ENCODE assay signal across 19 mouse cellular contexts in genomic region chr6:129222188-129222800, GRCm38 (mm10). TPM values are rescaled to one million over a fixed set of nuclear protein-coding genes. Genes with fewer than 3 reads are reported as not detected.
DNase-seq lines count a peak whose midpoint lies in the region; TF ChIP-seq lines count a peak whose summit lies in the region.
"Had no signal": no experiment of that assay in that cellular context is flagged by ENCODE, and none has a peak within 500 bp of the region (broad histone marks: within the 10 kb centered on the region; RNA-seq: fewer than 3 reads in every experiment).

No protein-coding gene starts in this region.

- no peak overlapping the region for H3K4me2 ChIP-seq in CH12.LX (ENCODE audit: insufficient read depth, low read depth, poor library complexity, severe bottlenecking)
- H3K4me2 ChIP-seq: forebrain, embryonic 12.5 days; liver, embryonic 15.5 days; neural tube, embryonic 13.5 days had no signal

- H3K27ac ChIP-seq in CH12.LX (ENCODE audit: insufficient read depth, low read depth), result 0 out of 2 replicates have a peak overlapping the region, but pooled peaks have one; percentile 7
- H3K27ac ChIP-seq: forebrain, embryonic 12.5 days; heart, embryonic 10.5 days; limb, embryonic 10.5 days; liver, embryonic 15.5 days; midbrain, embryonic 10.5 days; neural tube, embryonic 13.5 days had no signal

- TF ChIP-seq CTCF in CH12.LX (conservative IDR thresholded peaks at IDR 0.05 in 1 of 2, IDR thresholded peaks at IDR 0.05 in 1 of 2; ENCODE audit: low read depth in 2 of 2, low read length in 2 of 2), result no peak

- TF ChIP-seq EP300 in CH12.LX (IDR thresholded peaks at IDR 0.05; ENCODE audit: low read length), result no peak

- no peaks in the 10 kb centered on the region for H3K79me2 ChIP-seq in CH12.LX (replicated peaks; ENCODE audit: control insufficient read depth, extremely low read depth, insufficient read depth, poor library complexity, severe bottlenecking)

- no peaks in the 10 kb centered on the region for H3K27me3 ChIP-seq in CH12.LX (replicated peaks)
- H3K27me3 ChIP-seq: forebrain, embryonic 12.5 days; liver, embryonic 15.5 days; neural tube, embryonic 13.5 days had no signal

- no peak for TF ChIP-seq POLR2A in CH12.LX (IDR thresholded peaks at IDR 0.05; ENCODE audit: low read depth, low read length)

- dilution Hi-C loops in CH12.LX (cut with MboI; ENCODE audit: extremely low pct_ligation_motif_present, extremely low pct_unique_long_range_greater_than_20kb, low sequenced_read_pairs), result no loop called here

- no peak overlapping the region for H3K9ac ChIP-seq in CH12.LX (ENCODE audit: insufficient read depth, low read depth)
- H3K9ac ChIP-seq: forebrain, embryonic 12.5 days; liver, embryonic 15.5 days; neural tube, embryonic 13.5 days had no signal

- in situ Hi-C loops in CH12.LX (cut with MboI; ENCODE audit: low pct_ligation_motif_present, low pct_unique_long_range_greater_than_20kb, low sequenced_read_pairs), result no loop called here

- H3K36me3 ChIP-seq in CH12.LX (replicated peaks in 1 of 2; ENCODE audit: control insufficient read depth in 1 of 2, insufficient read depth in 1 of 2, low read length in 1 of 2), result no peaks in the 10 kb centered on the region
- H3K36me3 ChIP-seq: forebrain, embryonic 12.5 days; heart, embryonic 10.5 days; limb, embryonic 10.5 days; liver, embryonic 15.5 days; midbrain, embryonic 10.5 days; neural tube, embryonic 13.5 days had no signal

- H3K4me1 ChIP-seq in CH12.LX (ENCODE audit: control insufficient read depth in 1 of 2, insufficient read depth in 2 of 2), result peaks cover 4 to 6% of the 10 kb centered on the region in 2 experiments; a peak in 3 of 4 replicates
- H3K4me1 ChIP-seq: forebrain, embryonic 12.5 days; limb, embryonic 10.5 days; midbrain, embryonic 10.5 days; neural tube, embryonic 13.5 days had no signal

- peak; percentile 18 for DNase-seq in adrenal gland, adult 2 months
- no peak for DNase-seq in adrenal gland, adult 8-10 months
- DNase-seq in kidney, adult 9 months, result peak; percentile 73
- DNase-seq in kidney, postnatal 14 days, result no peak
- DNase-seq in CH12.LX (ENCODE audit: extremely low read depth), result no peak
- peak; percentile 70 for DNase-seq in lung, postnatal 10 days
- no peak for DNase-seq in thymus, postnatal 36 days
- no peak for DNase-seq in embryo, embryonic 9.5 days (ENCODE audit: extremely low spot score)
- DNase-seq: cerebellum, adult 8-10 months; kidney, postnatal 4 days; thymus, adult 18-20 months had no signal

- H3K4me3 ChIP-seq in CH12.LX (replicated peaks in 1 of 3; ENCODE audit: low read depth in 2 of 3, low read length in 2 of 3, poor library complexity in 1 of 3), result no peak overlapping the region
- H3K4me3 ChIP-seq: forebrain, embryonic 12.5 days; heart, embryonic 10.5 days; limb, embryonic 10.5 days; liver, embryonic 15.5 days; midbrain, embryonic 10.5 days; neural tube, embryonic 13.5 days had no signal

- H3K9me3 ChIP-seq in CH12.LX (replicated peaks; ENCODE audit: low read length), result peaks cover 3% of the 10 kb centered on the region
- H3K9me3 ChIP-seq: forebrain, embryonic 12.5 days; heart, embryonic 10.5 days; limb, embryonic 10.5 days; liver, embryonic 15.5 days; midbrain, embryonic 10.5 days; neural tube, embryonic 13.5 days had no signal

- TF ChIP-seq RAD21 in CH12.LX (IDR thresholded peaks at IDR 0.05; ENCODE audit: low read depth, low read length), result no peak

TF ChIP-seq in CH12.LX, 34 proteins besides CTCF, POLR2A, EP300 and RAD21:
- TF ChIP-seq TBP (conservative IDR thresholded peaks at IDR 0.05; ENCODE audit: low read depth, low read length) (no peak), TCF12 (IDR thresholded peaks at IDR 0.05; ENCODE audit: low read depth, low read length) (no peak), MEF2A (IDR thresholded peaks at IDR 0.05; ENCODE audit: borderline replicate concordance, low read depth, low read length) (no peak), JUN (IDR thresholded peaks at IDR 0.05; ENCODE audit: insufficient read depth, low read depth, low read length) (no peak), NRF1 (IDR thresholded peaks at IDR 0.05; ENCODE audit: low read depth, low read length) (no peak), POLR2AphosphoS2 (IDR thresholded peaks at IDR 0.05; ENCODE audit: low read depth, low read length) (no peak), USF2 (conservative IDR thresholded peaks at IDR 0.05; ENCODE audit: low read depth, low read length) (no peak), E2F4 (IDR thresholded peaks at IDR 0.05; ENCODE audit: insufficient replicate concordance, low read depth, low read length) (no peak), PAX5 (IDR thresholded peaks at IDR 0.05; ENCODE audit: low read length) (no peak), ZMIZ1 (IDR thresholded peaks at IDR 0.05; ENCODE audit: low read depth, low read length) (no peak), ZKSCAN1 (IDR thresholded peaks at IDR 0.05; ENCODE audit: borderline replicate concordance, low read depth, low read length) (no peak)

RNA-seq across cellular contexts. Expression of gene Clec2d, which starts 41.9 kb away (rescaled TPM):
- 10 to 100 TPM; 44.0 to 49.6 TPM for total RNA-seq in adrenal gland, adult 2 months (2021)
- polyA plus RNA-seq in adrenal gland, adult 2 months (2012; rRNA removed), result 2.7 and 3.3 TPM in 2 replicates
- total RNA-seq in adrenal gland, adult 8-10 months (2022), result 10 to 100 TPM; 38.2 to 55.3 (median 41.8) TPM
- total RNA-seq in CH12.LX (2012; rRNA removed), result 50.7 and 53.4 TPM in 2 replicates
- total RNA-seq in CH12.LX (2014; rRNA removed), result 19.7 and 25.9 TPM in 2 replicates
- 5.1 and 6.0 TPM in 2 replicates for polyA plus RNA-seq in CH12.LX (2012; ENCODE audit: insufficient read length, low read depth)
- polyA plus RNA-seq: forebrain, embryonic 12.5 days; heart, embryonic 10.5 days; limb, embryonic 10.5 days; midbrain, embryonic 10.5 days; neural tube, embryonic 13.5 days had no signal

RNA-seq across cellular contexts. Expression of gene Cd69, which starts 52.9 kb away (rescaled TPM):
- total RNA-seq in adrenal gland, adult 2 months (2021), result under 1 TPM in 1 of 2 experiments, not detected in 1; 0.38 TPM
- not detected in 2 replicates for polyA plus RNA-seq in adrenal gland, adult 2 months (2012; rRNA removed)
- under 1 TPM in 3 of 4 experiments, not detected in 1; 0.21 to 0.38 (median 0.27) TPM for total RNA-seq in adrenal gland, adult 8-10 months (2022)
- total RNA-seq in CH12.LX (2012; rRNA removed) (112 and 132 TPM in 2 replicates), CH12.LX (2014; rRNA removed) (229 and 269 TPM in 2 replicates)
- 71.2 and 71.3 TPM in 2 replicates for polyA plus RNA-seq in CH12.LX (2012; ENCODE audit: insufficient read length, low read depth)
- total RNA-seq: layer of hippocampus, postnatal 25 days had no signal
- polyA plus RNA-seq: cortical plate, adult 2 months; forebrain, embryonic 12.5 days; neural tube, embryonic 13.5 days had no signal

Comparison
In these comparisons a context has a peak if more than half of its experiments do, and no peak if none do; other contexts are left out.
1. DNase-seq: peak in adrenal gland, adult 2 months (single experiment), kidney, adult 9 months (single experiment) and lung, postnatal 10 days (single experiment); none in adrenal gland, adult 8-10 months (single experiment), kidney, postnatal 14 days (single experiment), CH12.LX (single experiment), thymus, postnatal 36 days (0 of 2) and embryo, embryonic 9.5 days (single experiment).
2. RNA of gene Cd69, which starts 52.9 kb away (total RNA-seq): 112 to 269 TPM in CH12.LX; 0.38 TPM in adrenal gland, adult 2 months and 0.21 to 0.38 TPM in adrenal gland, adult 8-10 months; every median in the first group is over 10 times any median in the second.